Mouse (Mus musculus) forebrain, postnatal 0 days (tissue): ENCODE data around the gene Bcl10. TPM values are rescaled to one million over a fixed set of nuclear protein-coding genes. Genes with fewer than 3 reads are reported as not detected.
"Not testable (repeated sequence)": the region's sequence is repeated elsewhere in the genome, so short reads cannot be mapped to it uniquely, and the experiment has no call there.

Experiments used
- ATAC-seq: fragments of 200-750 bp; cut with Nextera tagmentation; 2 replicates; pipeline ENCODE4 v1.8.0; 2017; ENCODE audit warnings: mild to moderate bottlenecking, moderate library complexity
- DNase-seq: peaks from one replicate; pipeline ENCODE4 v3.0.0-alpha.2; 2015
- H3K27ac ChIP-seq: fragments of 300-500 bp; sonication (generic); 2 replicates; pipeline ENCODE4 v1.5.1; 2014; ENCODE audit warnings: low read depth, mild to moderate bottlenecking, antibody characterized with exemption, low read length, moderate library complexity, mixed read lengths
- H3K27me3 ChIP-seq: fragments of 300-500 bp; sonication (generic); 2 replicates; pipeline ENCODE4 v1.6.1; 2014; ENCODE audit warnings: mild to moderate bottlenecking, low read length, mixed read lengths; ENCODE audit not compliant: insufficient read depth
- H3K36me3 ChIP-seq: fragments of 300-500 bp; sonication (generic); 2 replicates; pipeline ENCODE4 v1.6.1; 2014; ENCODE audit warnings: mild to moderate bottlenecking, moderate library complexity; ENCODE audit not compliant: insufficient read depth
- H3K4me1 ChIP-seq: fragments of 300-500 bp; sonication (generic); 2 replicates; pipeline ENCODE4 v1.6.1; 2014; ENCODE audit warnings: antibody characterized with exemption; ENCODE audit not compliant: insufficient read depth
- H3K4me2 ChIP-seq: fragments of 300-500 bp; sonication (generic); 2 replicates; pipeline ENCODE4 v1.6.1; 2014; ENCODE audit warnings: low read depth, mild to moderate bottlenecking, moderate library complexity
- H3K4me3 ChIP-seq: fragments of 300-500 bp; sonication (generic); 2 replicates; pipeline ENCODE4 v1.5.1; 2014; ENCODE audit warnings: low read depth, low read length, mixed read lengths
- H3K9ac ChIP-seq: fragments of 300-500 bp; sonication (generic); 2 replicates; pipeline ENCODE4 v1.6.1; 2014; ENCODE audit warnings: mild to moderate bottlenecking
- H3K9me3 ChIP-seq: fragments of 300-500 bp; sonication (generic); 2 replicates; pipeline ENCODE4 v1.6.1; 2016; ENCODE audit warnings: low read length
- CTCF ChIP-seq: sonication (generic); IDR thresholded peaks from 2 replicates; pipeline ENCODE4 v1.5.1; 2016; ENCODE audit warnings: antibody characterized with exemption, control low read depth, low read depth
- WGBS: fragments of 180-500 bp; shearing (Covaris S2); extraction: QIAGEN DNeasy Blood & Tissue Kit; methylation state at CpG from one replicate; pipeline ENCODE4 v1.1.7; 2014; 5-methylcytosine and 5-hydroxymethylcytosine counted together
- polyA plus RNA-seq: library from polyadenylated mRNA; unstranded; fragments of >200 nt; fragmentation: Nextera tagmentation; extraction: Ambion mirVana; gene quantifications from 2 replicates; pipeline ENCODE4 v1.2.1, GENCODE M21; 2015
- total RNA-seq: library from RNA; depleted of rRNA; stranded (reverse); fragments of >200 nt; gene quantifications from 2 replicates; pipeline ENCODE4 v1.2.3, GENCODE M21; 2014; rRNA removed

Bcl10 gene
- total RNA-seq (30.5 and 33.2 TPM in 2 replicates), polyA plus RNA-seq (34.4 and 38.1 TPM in 2 replicates)

DNA sequence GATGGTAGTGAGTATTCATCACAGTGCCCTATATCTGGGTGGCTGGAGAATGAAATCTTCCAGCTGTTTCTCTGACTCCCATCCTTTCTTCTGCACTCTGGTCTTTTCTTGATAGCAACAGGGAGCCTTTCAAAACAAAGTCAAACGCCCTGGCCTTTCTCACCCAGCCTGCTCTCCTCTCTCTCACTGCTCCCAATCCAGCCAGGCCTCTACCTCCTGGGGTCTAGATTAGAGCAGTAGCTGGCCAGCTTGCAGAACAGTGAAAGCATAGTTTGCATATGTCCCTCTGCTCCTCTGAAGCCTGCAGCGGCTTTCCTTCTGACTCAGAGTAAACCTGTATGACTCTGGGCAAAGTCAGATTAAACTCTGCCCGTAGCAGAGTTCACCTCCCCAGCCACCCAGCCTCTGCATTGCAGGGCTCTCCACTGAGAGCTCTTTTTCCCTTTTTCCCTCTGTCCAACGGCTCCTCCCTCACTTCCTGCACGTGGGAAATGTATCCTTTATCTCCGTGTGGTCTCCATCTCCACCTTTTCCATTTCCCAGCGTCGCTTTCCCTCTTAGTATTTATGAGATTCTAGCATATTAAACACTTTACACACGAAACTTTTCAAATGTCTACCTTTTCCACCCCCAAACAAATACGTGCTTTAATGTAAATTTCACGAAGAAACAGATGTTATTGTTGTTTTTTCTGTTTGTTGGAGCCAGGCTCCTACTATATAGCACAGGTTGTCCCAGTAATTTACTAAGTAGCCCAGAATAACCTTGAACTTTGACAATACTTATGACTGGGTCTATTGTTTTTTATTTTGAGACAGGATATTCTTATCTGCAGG lies at the start of gene Bcl10:
Gene Bcl10 (plus strand): TSS at position 786 of the 836 bp plus-strand sequence.
- H3K36me3 ChIP-seq: no peaks in the 10 kb centered on the region
- H3K4me1 ChIP-seq: no peaks in the 10 kb centered on the region
- 37% methylated on average over 11 of the region's 11 CpGs for WGBS
- peak within 1 kb of the TSS; percentile 78 for H3K4me2 ChIP-seq
- H3K9me3 ChIP-seq: peaks cover 6% of the 10 kb centered on the region; the same call in 1 of the 2 replicates
- peak within 1 kb of the TSS; percentile 88 for H3K4me3 ChIP-seq
- no peak for TF ChIP-seq CTCF
- H3K9ac ChIP-seq: no peak within 1 kb of the TSS
- H3K27me3 ChIP-seq: no peaks in the 10 kb centered on the region
- no peak within 1 kb of the TSS for H3K27ac ChIP-seq
- DNase-seq (no peak), ATAC-seq (no peak)

DNA sequence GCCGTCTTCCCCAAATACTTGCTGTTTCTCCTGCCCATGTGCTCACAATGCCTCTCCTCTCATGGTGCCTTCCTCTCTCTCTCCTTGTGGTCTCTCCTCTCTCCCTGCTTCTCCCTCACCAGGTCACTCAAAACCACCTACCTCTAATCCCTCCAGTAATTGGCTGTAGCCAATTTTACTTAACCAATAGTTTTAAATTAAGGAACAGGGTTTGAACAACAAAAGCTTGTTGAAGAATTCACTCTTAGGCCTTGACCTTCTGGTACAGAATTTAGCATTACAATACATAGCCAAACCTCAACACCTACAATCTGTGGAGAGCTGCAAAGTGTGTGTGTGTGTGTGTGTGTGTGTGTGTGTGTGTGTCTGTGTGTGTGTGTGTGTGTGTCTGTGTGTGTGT lies 49.3 kb upstream of the Bcl10 start:
- no peak overlapping the region for H3K4me3 ChIP-seq
- no peak for ATAC-seq
- no peak for DNase-seq
- no peaks in the 10 kb centered on the region for H3K36me3 ChIP-seq
- H3K9me3 ChIP-seq: no peaks in the 10 kb centered on the region
- H3K27ac ChIP-seq: no peak overlapping the region
- no peak overlapping the region for H3K9ac ChIP-seq
- H3K4me1 ChIP-seq: no peaks in the 10 kb centered on the region
- H3K4me2 ChIP-seq: no peak overlapping the region
- H3K27me3 ChIP-seq: no peaks in the 10 kb centered on the region
- no peak for TF ChIP-seq CTCF
- WGBS: 71% methylated on average over 1 of the region's 1 CpGs

DNA sequence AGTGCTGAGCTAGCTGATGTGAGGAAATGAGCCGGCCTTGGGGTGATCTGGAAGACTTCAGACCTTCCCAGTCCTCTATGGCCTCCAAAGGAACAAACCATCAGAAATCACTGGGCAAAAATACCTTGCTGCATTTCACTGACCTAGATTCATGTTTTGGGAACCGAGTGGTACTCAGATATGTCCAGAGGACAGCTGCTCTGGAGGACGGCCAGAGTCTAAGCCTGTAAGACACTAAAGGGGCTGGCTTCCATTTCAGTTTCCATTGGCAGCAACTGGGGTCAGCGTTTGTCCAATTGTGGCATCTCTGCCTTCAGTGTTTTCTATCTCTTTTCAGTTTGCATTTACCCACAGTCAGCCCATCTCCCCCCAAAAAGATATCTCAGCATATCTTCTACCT lies 48.5 kb upstream of the Bcl10 start:
- Histone ChIP-seq H3K4me1 (no peaks in the 10 kb centered on the region), H3K27ac (no peak overlapping the region), H3K9ac (no peak overlapping the region), H3K9me3 (no peaks in the 10 kb centered on the region), H3K4me2 (no peak overlapping the region), H3K36me3 (no peaks in the 10 kb centered on the region), H3K27me3 (no peaks in the 10 kb centered on the region), H3K4me3 (no peak overlapping the region)
- no peak for ATAC-seq
- TF ChIP-seq CTCF: no peak
- 79% methylated on average over 4 of the region's 4 CpGs for WGBS
- no peak for DNase-seq

DNA sequence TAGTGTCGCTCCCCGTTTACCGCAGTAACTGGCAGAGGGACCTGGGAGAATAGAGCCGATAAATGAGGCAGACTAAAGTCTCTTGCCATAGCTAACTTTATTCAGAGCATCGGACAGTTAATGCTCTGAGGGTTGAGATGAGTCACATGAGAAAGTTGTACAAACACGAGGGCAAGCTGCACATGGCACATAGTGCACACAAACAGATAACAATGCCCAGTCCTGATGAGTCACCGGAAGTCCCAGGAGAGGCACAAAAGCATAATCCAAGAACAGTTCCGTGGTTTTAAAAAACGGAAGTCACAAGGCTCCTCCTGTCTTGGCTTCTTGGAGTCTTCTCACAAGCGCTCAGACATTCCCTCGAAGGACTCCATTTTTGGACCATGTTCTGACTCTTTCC lies 46.5 kb upstream of the Bcl10 start:
- Histone ChIP-seq H3K36me3 (no peaks in the 10 kb centered on the region), H3K9ac (no peak overlapping the region), H3K4me1 (no peaks in the 10 kb centered on the region), H3K4me2 (no peak overlapping the region), H3K27me3 (no peaks in the 10 kb centered on the region), H3K9me3 (no peaks in the 10 kb centered on the region), H3K4me3 (no peak overlapping the region), H3K27ac (no peak overlapping the region)
- no peak for TF ChIP-seq CTCF
- no peak for ATAC-seq
- DNase-seq: no peak
- 85% methylated on average over 11 of the region's 11 CpGs for WGBS

DNA sequence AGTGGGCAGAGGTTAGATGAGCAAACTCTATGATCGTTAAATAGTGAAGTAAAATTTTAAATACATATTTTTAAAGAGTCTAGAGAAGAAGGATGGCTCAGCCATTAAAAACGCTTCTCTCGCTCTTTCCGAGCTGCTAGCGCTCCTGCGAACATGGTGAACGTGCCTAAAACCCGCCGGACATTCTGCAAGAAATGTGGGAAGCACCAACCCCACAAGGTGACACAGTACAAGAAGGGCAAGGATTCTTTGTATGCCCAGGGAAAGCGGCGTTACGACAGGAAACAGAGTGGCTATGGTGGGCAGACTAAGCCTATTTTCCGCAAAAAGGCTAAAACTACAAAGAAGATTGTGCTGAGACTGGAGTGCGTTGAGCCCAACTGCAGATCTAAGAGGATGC lies 43.7 kb upstream of the Bcl10 start:
- 84% methylated on average over 13 of the region's 14 CpGs for WGBS

DNA sequence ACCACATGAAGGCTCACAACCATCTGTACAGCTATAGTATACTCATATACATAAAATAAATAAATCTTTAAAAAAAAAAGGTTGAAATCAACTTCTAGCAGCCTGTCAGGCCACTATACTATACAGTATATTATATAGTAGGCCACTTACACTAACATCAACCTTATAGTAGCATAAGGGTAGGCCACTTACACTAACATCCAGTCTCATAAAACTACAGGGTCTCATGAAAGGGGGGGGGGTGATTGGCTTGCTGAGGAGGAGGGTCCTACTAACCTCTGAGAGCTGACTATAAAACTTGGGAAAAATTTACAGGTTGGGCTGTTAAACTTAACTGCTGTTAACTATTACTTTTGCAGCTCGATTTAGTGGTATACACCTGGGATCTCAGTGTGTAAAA lies 42.3 kb upstream of the Bcl10 start:
- no peaks in the 10 kb centered on the region for H3K36me3 ChIP-seq
- no peak for TF ChIP-seq CTCF
- WGBS: 85% methylated on average over 1 of the region's 1 CpGs

More for the DNA sequence above, 43.7 kb upstream of the Bcl10 start:
- H3K9me3 ChIP-seq, H3K36me3 ChIP-seq, H3K4me1 ChIP-seq, H3K27ac ChIP-seq, H3K27me3 ChIP-seq, H3K4me2 ChIP-seq, ATAC-seq, DNase-seq, H3K9ac ChIP-seq, H3K4me3 ChIP-seq: not testable (repeated sequence)

DNA sequence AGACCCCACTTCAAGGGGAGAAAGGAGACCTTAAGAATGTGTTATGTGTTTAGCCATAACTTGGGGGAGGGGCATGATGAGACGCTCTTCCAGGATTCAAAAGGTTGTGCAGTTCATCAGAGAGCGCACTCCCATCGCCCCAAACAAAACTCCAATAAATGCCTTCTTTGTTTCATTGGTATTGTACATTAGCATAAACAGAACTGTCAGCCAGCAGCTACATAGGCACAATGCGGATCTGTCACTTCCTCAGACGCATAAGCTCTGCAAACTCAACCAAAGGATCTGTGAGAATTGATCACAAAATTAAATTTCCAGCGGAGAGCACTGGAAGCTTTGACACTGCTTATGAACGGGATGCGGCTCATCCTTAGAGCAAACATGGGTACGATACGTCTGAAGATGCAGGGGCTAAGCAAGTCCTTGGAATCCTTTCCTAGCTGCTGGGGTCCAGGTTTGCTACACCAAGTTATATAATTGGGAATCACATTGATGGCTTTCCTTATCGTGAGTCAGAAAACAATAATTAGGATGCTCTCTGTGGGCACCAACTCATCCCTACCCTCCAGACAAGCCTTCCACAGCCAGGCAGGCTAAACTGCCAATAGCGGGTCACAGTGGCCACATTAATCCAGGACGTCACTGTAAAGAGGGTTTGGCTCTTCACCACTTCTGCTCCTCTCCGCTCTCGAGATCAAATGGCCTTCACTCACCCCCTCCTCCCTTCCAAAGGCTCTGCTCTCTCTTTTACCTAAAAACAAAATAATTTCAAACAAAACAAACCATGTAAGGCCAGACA lies 40.3 kb upstream of the Bcl10 start:
- 49% methylated on average over 15 of the region's 15 CpGs for WGBS
- Histone ChIP-seq H3K9ac (no peak overlapping the region), H3K4me1 (no peaks in the 10 kb centered on the region; the same call in 1 of the 2 replicates), H3K36me3 (no peaks in the 10 kb centered on the region), H3K4me3 (no peak overlapping the region), H3K4me2 (no peak overlapping the region), H3K9me3 (no peaks in the 10 kb centered on the region), H3K27me3 (no peaks in the 10 kb centered on the region), H3K27ac (no peak overlapping the region; the same call in 1 of the 2 replicates)
- peak; percentile 28; the same call in 1 of the 2 replicates for ATAC-seq
- peak; percentile 18 for DNase-seq
- no peak for TF ChIP-seq CTCF

More for the DNA sequence above, 42.3 kb upstream of the Bcl10 start:
- no peak overlapping the region for H3K9ac ChIP-seq
- no peaks in the 10 kb centered on the region for H3K4me1 ChIP-seq
- no peak overlapping the region for H3K4me3 ChIP-seq
- H3K27ac ChIP-seq: no peak overlapping the region
- H3K9me3 ChIP-seq: no peaks in the 10 kb centered on the region
- H3K4me2 ChIP-seq: no peak overlapping the region
- ATAC-seq (no peak), DNase-seq (no peak)
- H3K27me3 ChIP-seq: no peaks in the 10 kb centered on the region
